Mouse (Mus musculus) liver, postnatal 0 days (tissue): ENCODE measurements around the gene Def8. TPM values are rescaled to one million over a fixed set of nuclear protein-coding genes. Genes with fewer than 3 reads are reported as not detected.
A peak's percentile ranks its signal among the peaks of the same experiment; 100 is the strongest.

Source experiments
- ATAC-seq: fragments of 200-750 bp; cut with Nextera tagmentation; 2 replicates; pipeline ENCODE4 v1.8.0; 2017; ENCODE audit warnings: mild to moderate bottlenecking, moderate library complexity
- DNase-seq: peaks from one replicate; pipeline ENCODE4 v3.0.0-alpha.2; 2016
- H3K27ac ChIP-seq: fragments of 300-500 bp; sonication (generic); 2 replicates; pipeline ENCODE4 v1.5.1; 2014; ENCODE audit warnings: antibody characterized with exemption, moderate library complexity, mild to moderate bottlenecking, low read depth
- H3K27me3 ChIP-seq: fragments of 300-500 bp; sonication (generic); 2 replicates; pipeline ENCODE4 v1.6.1; 2014; ENCODE audit warnings: low read length, control low read depth, mixed read lengths; ENCODE audit not compliant: insufficient read depth
- H3K36me3 ChIP-seq: fragments of 300-500 bp; sonication (generic); replicated peaks from 2 replicates; pipeline ENCODE4 v1.6.1; 2014; ENCODE audit warnings: mild to moderate bottlenecking, control low read depth, low read length, moderate library complexity, mixed read lengths; ENCODE audit not compliant: insufficient read depth
- H3K4me1 ChIP-seq: fragments of 300-500 bp; sonication (generic); 2 replicates; pipeline ENCODE4 v1.6.1; 2014; ENCODE audit warnings: antibody characterized with exemption, mild to moderate bottlenecking, control low read depth; ENCODE audit not compliant: insufficient read depth
- H3K4me2 ChIP-seq: fragments of 300-500 bp; sonication (generic); 2 replicates; pipeline ENCODE4 v1.6.1; 2014; ENCODE audit warnings: low read depth, mild to moderate bottlenecking, low read length, moderate library complexity, mixed read lengths
- H3K4me3 ChIP-seq: fragments of 300-500 bp; sonication (generic); 2 replicates; pipeline ENCODE4 v1.5.1; 2014; ENCODE audit warnings: low read depth, low read length
- H3K9ac ChIP-seq: fragments of 300-500 bp; sonication (generic); replicated peaks from 2 replicates; pipeline ENCODE4 v1.6.1; 2014; ENCODE audit warnings: mild to moderate bottlenecking, moderate library complexity
- H3K9me3 ChIP-seq: fragments of 300-500 bp; sonication (generic); 2 replicates; pipeline ENCODE4 v1.6.1; 2016; ENCODE audit warnings: mild to moderate bottlenecking, control low read depth, low read length, mixed read lengths
- CTCF ChIP-seq: sonication (generic); IDR thresholded peaks from 2 replicates; pipeline ENCODE4 v1.5.1; 2016; ENCODE audit warnings: antibody characterized with exemption, low read depth
- EP300 ChIP-seq: IDR thresholded peaks from 2 replicates; pipeline ENCODE4 v1.6.1; 2016; ENCODE audit warnings: antibody characterized with exemption, low read depth, mild to moderate bottlenecking
- WGBS: fragments of 180-500 bp; shearing (Covaris S2); extraction: QIAGEN DNeasy Blood & Tissue Kit; methylation state at CpG from one replicate; pipeline ENCODE4 v1.1.7; 2014; ENCODE audit not compliant: insufficient replicate concordance; 5-methylcytosine and 5-hydroxymethylcytosine counted together
- polyA plus RNA-seq: library from polyadenylated mRNA; unstranded; fragments of >200 nt; fragmentation: Nextera tagmentation; extraction: Ambion mirVana; gene quantifications from 2 replicates; pipeline ENCODE4 v1.2.1, GENCODE M21; 2015

Gene Def8
- polyA plus RNA-seq, 1 experiment from 2014 or later: 11.6 TPM

DNA sequence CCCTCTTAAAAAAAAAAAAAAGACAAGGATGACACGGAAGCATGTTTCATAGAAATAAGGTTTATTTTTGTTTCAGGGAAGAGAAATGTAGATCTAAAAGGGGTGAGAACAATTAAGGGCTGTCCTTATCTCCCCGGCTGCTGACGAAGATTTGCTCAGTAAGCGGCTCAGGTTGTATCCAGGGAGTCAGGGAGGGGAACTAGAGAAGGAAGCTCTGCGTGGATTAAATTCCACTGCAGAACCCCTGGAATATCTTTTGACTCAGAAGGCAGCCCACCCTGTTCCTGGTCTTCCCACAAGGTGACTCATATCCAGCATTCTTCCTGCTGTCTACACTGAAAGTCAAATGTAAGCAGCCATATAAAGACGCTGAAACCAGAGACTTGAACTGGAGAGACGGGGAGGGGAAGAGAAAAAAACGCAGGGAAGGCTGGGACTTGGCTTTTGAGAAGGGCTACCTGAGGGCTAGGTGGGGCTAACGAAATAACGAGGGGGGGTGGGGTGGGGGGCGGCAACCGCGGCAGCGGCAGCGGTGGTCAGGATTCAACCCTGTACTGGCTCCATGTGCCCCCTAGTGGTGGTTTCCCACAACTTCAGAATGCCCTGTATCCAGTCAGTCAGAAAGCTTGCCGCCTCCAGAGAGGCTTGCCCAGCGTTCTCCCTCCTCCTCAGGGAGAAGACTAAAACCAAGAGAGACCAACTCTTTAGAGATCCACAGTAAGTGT lies 1.1 kb upstream of the Def8 start:
- H3K4me2 ChIP-seq: peak overlapping the region; percentile 65
- H3K36me3 ChIP-seq: no peaks in the 10 kb centered on the region
- no peak overlapping the region for H3K9ac ChIP-seq
- peaks cover 11% of the 10 kb centered on the region for H3K9me3 ChIP-seq
- H3K4me1 ChIP-seq: no peaks in the 10 kb centered on the region
- TF ChIP-seq EP300 (no peak), CTCF (peak; percentile 77)
- 9% methylated on average over 17 of the region's 17 CpGs for WGBS
- peak; percentile 78 for DNase-seq
- H3K27ac ChIP-seq: no peak overlapping the region
- ATAC-seq: peak; percentile 63; the same call in 1 of the 2 replicates
- 0 out of 2 replicates have a peak overlapping the region, but pooled peaks have one; percentile 15 for H3K4me3 ChIP-seq
- H3K27me3 ChIP-seq: no peaks in the 10 kb centered on the region

DNA sequence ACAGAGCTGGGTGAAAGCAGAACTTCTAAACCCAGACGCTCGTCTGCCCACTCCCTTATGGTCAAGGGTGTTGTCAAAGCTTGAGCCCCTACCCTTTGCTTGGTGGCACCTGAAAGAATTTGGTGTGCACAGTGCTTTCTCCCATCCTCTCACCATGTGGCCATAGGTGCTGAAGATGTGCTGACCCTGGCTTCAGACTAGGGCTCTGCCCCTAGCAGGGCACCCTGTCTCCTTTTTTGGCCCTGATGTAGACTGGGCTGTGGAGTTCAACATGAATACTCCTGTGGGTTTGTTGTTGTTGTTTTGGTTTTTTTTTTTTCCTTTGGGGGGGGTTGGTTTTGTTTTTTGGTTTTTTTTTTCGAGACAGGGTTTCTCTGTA lies 557 bp upstream of the Def8 start:
- DNase-seq: no peak
- WGBS: 11% methylated on average over 3 of the region's 3 CpGs

DNA sequence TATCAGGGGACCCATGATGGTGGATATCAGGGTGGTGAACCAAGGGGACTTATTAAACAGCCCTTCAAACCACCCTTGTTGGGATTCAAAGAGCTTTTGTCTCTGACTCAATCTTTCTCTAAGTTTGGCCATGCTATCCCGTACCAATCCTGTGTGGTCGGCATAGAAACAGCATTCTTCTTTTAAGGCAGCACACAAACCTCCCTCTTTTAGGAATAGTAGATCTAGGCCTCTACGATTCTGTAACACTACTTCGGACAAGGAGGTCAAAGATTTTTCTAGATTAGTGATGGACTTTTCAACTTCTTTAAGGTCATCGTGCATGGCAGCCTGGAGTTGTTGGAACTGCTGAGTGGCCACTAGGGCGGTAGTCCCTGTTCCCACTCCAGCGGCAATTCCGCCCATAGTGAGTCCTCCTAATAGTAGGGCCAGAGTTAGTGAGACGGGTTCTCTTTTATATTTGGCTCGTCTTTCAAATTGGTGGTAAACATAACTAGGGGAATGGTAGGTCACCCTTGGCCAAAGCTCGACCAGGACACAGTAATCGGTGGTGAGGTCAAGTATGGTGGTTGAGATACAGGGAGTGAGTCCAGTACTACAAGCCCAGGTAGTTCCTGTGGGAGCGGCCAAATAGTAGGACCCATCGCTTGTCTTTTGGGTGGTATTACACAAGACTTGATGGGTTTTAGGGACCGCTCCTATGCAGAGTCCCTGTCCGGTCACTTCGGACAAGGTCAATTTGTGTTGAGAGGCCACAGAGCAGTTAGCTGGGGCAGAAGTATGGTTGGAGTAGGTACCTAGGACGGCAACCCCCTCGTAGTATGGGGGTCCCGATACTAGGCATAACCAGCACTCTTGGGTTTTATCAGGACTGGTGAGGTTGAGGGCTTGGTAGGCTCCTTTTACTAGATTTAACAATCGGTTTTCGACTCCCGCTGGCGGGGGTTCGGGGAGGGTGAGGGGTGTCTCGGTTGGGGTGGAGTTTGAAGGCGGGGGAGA lies 3.5 kb downstream of the Def8 start:
- no peak overlapping the region for H3K4me3 ChIP-seq
- no peak overlapping the region for H3K27ac ChIP-seq
- ATAC-seq: no peak
- DNase-seq: no peak
- no peak overlapping the region for H3K9ac ChIP-seq
- WGBS: 92% methylated on average over 27 of the region's 27 CpGs
- H3K36me3 ChIP-seq: no peaks in the 10 kb centered on the region
- no peak overlapping the region for H3K4me2 ChIP-seq
- H3K4me1 ChIP-seq: no peaks in the 10 kb centered on the region
- peaks cover 32% of the 10 kb centered on the region for H3K9me3 ChIP-seq
- no peak for TF ChIP-seq CTCF
- no peak for TF ChIP-seq EP300
- H3K27me3 ChIP-seq: no peaks in the 10 kb centered on the region

More for the DNA sequence above, 557 bp upstream of the Def8 start:
- H3K27me3 ChIP-seq: no peaks in the 10 kb centered on the region
- no peak overlapping the region for H3K4me3 ChIP-seq
- H3K27ac ChIP-seq: no peak overlapping the region
- H3K9ac ChIP-seq: no peak overlapping the region
- H3K9me3 ChIP-seq: peaks cover 16% of the 10 kb centered on the region
- TF ChIP-seq EP300: no peak
- TF ChIP-seq CTCF: no peak
- H3K36me3 ChIP-seq: no peaks in the 10 kb centered on the region
- no peaks in the 10 kb centered on the region for H3K4me1 ChIP-seq
- H3K4me2 ChIP-seq: peak overlapping the region; percentile 65; the same call in 1 of the 2 replicates
- ATAC-seq: no peak

DNA sequence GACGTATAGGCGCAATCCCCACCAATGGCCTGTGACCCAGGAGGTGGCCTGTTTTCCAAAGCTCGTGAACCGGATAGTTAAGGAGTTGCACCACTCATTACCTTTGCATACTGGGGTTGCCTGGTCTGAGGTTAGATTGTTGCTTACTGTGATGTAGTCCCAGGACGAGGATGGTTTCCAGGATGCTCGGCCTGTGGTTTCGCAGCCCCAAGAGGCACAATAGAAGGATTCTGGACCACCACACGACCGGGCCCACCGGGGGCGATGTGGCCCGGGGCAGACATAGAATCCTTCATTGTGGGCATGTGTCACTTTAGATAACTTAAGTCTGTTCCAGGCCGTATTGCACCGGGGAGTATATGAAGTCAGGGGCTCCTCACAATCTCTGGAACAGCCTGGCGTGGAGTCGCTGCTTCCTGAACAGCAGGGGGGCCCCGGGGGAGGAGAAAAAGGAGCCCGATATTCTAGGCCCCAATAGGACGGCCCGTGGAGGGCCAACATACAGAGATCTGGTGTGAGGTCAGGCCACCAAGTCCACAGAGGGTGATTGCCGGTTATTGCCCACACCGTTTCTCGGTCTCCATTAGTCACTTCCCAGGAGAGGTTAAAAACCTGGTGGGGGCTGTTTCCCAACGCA lies 4.4 kb downstream of the Def8 start:
- no peak overlapping the region for H3K4me2 ChIP-seq
- H3K27ac ChIP-seq: no peak overlapping the region
- H3K36me3 ChIP-seq: no peaks in the 10 kb centered on the region
- 94% methylated on average over 24 of the region's 24 CpGs for WGBS
- no peak for DNase-seq
- H3K9me3 ChIP-seq: peaks cover 37% of the 10 kb centered on the region
- H3K4me3 ChIP-seq: no peak overlapping the region
- no peaks in the 10 kb centered on the region for H3K27me3 ChIP-seq
- no peaks in the 10 kb centered on the region for H3K4me1 ChIP-seq
- no peak for TF ChIP-seq CTCF
- no peak for TF ChIP-seq EP300
- ATAC-seq: no peak
- no peak overlapping the region for H3K9ac ChIP-seq

DNA sequence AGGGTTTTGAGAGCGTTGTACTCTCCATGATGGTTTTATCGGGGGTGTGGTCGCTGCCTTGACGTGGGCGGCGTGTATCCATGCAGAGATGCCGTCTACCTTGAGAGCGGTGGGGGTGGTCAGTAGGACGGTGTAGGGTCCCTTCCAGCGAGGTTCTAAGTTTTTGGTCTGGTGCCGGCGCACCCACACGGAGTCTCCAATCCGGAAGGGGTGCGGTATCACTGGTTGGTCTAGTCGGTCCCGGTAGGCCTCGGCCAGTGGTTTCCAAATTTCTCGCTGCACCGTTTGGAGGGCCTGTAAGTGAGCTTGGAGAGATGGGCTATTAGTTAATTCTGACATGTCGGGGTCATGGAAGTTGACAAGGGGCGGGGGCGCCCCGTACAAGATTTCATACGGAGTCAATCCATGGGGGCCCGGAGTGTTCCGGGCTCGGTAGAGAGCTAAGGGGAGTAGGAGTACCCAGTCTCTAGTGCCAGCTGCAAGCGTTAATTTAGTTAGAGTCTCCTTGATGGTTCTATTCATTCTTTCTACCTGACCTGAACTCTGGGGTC lies 5.1 kb downstream of the Def8 start:
- TF ChIP-seq EP300 (no peak), CTCF (no peak)
- Histone ChIP-seq H3K4me3 (no peak overlapping the region), H3K9ac (no peak overlapping the region), H3K9me3 (peaks cover 37% of the 10 kb centered on the region), H3K36me3 (no peaks in the 10 kb centered on the region), H3K27ac (no peak overlapping the region), H3K4me2 (no peak overlapping the region), H3K4me1 (no peaks in the 10 kb centered on the region), H3K27me3 (no peaks in the 10 kb centered on the region)
- no peak for ATAC-seq
- 93% methylated on average over 28 of the region's 29 CpGs for WGBS
- DNase-seq: peak; percentile 13
